Mouse (Mus musculus): ENCODE results near the gene Wnt10a.

DNA sequence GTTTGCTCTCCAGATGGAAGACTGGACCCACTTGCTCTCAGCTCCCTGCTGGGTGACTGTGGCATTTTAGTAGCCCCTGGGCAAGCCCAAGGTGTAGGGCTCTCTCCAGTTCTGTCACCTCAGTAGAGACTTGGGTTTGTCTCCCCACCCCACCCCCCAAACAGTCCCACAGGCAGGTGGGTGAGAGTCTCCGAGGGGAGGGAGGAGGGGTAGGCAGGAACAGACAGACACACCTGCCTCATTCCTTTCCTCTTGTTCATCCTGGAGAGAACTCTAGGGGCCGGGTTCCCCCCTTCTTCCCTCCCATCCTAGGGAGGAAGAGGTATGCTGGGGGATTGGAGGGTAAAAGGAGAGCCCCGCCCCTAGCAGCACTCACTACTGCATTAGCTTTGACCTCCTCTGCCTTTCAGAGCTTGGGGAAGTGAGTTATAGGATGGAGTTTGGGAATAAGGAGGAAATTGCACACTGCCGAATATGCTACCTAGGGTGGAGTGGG is 14.1 kb downstream of the Wnt10a start:
- TF ChIP-seq CTCF (IDR thresholded peaks at IDR 0.05; ENCODE audit: insufficient read depth, low read depth, low read length) (no peak), POLR2A (IDR thresholded peaks at IDR 0.05; ENCODE audit: insufficient read depth, low read depth, low read length) (no peak)

All from olfactory bulb, adult 2 months (tissue).